Mouse (Mus musculus) B cell, adult (primary cell): ENCODE results near the gene Slc8a2. TPM values are rescaled to one million over a fixed set of nuclear protein-coding genes. Genes with fewer than 3 reads are reported as not detected.

Experiments
- total RNA-seq: library from RNA; stranded (reverse); gene quantifications from 4 replicates; pipeline ENCODE4 v1.2.4, GENCODE M21; 2023; ENCODE audit not compliant: inconsistent age

Gene Slc8a2
- 0.19 to 0.29 TPM (median 0.27 TPM) in 4 replicates for total RNA-seq

GRCm38 (mm10) chr7:16129421-16129845, at the start of gene Slc8a2:
TSS of gene Slc8a2 (plus strand) at chr7:16129826.

GRCm38 (mm10) chr7:16098021-16099017, 31.3 kb upstream of the Slc8a2 start, which contains the start of gene Napa:
TSS of gene Napa (plus strand) at chr7:16098458.

GRCm38 (mm10) chr7:16119569-16120261, 9.9 kb upstream of the Slc8a2 start, which contains the start of gene Kptn:
TSS of gene Kptn (plus strand) at chr7:16119895.

GRCm38 (mm10) chr7:16174597-16175541, 45.2 kb downstream of the Slc8a2 start, which contains the start of gene Meis3:
TSS of gene Meis3 (plus strand) at chr7:16175090.

Other genes starting within 250 kb of the Slc8a2 start
- 0.18 TPM in 1 of 4 replicates, not detected in the others for gene Crx, start 249.9 kb upstream of the Slc8a2 start, total RNA-seq
- gene Crxos, start 247.2 kb upstream of the Slc8a2 start, total RNA-seq, result not detected in 4 replicates
- 148 to 168 TPM (median 152 TPM) in 4 replicates for gene Selenow, start 207.4 kb upstream of the Slc8a2 start, total RNA-seq
- gene Nop53, start 183.8 kb upstream of the Slc8a2 start, total RNA-seq, result 480 to 504 TPM (median 493 TPM) in 4 replicates
- 8.2 to 12.9 TPM (median 11.2 TPM) in 4 replicates for gene Ehd2, start 162.3 kb upstream of the Slc8a2 start, total RNA-seq
- 64.3 to 76.7 TPM (median 74.5 TPM) in 4 replicates for gene Bicra, start 81.9 kb upstream of the Slc8a2 start, total RNA-seq
- not detected in 4 replicates for gene Zfp541, start 68.0 kb upstream of the Slc8a2 start, total RNA-seq
- gene Napa, start 31.4 kb upstream of the Slc8a2 start, total RNA-seq, result 339 to 371 TPM (median 351 TPM) in 4 replicates
- 43.1 to 52.7 TPM (median 45.8 TPM) in 4 replicates for gene Kptn, start 9.9 kb upstream of the Slc8a2 start, total RNA-seq
- gene Meis3, start 45.3 kb downstream of the Slc8a2 start, total RNA-seq, result 13.3 to 26.7 TPM (median 15.8 TPM) in 4 replicates
- gene Dhx34, start 92.2 kb downstream of the Slc8a2 start, total RNA-seq, result 49.4 to 58.7 TPM (median 53.0 TPM) in 4 replicates
- gene C5ar2, start 114.3 kb downstream of the Slc8a2 start, total RNA-seq, result 1.2 to 2.4 TPM (median 1.6 TPM) in 4 replicates
- 0.21 to 0.61 TPM in 2 of 4 replicates, not detected in the others for gene C5ar1, start 129.7 kb downstream of the Slc8a2 start, total RNA-seq
- gene Inafm1, start 143.8 kb downstream of the Slc8a2 start, total RNA-seq, result 32.4 to 35.4 TPM (median 33.6 TPM) in 4 replicates
- gene Ccdc9, start 157.0 kb downstream of the Slc8a2 start, total RNA-seq, result 410 to 440 TPM (median 416 TPM) in 4 replicates
- 8.4 to 14.5 TPM (median 9.7 TPM) in 4 replicates for gene Bbc3, start 178.6 kb downstream of the Slc8a2 start, total RNA-seq